Mouse (Mus musculus) CH12.LX (cell line): Measurements from ENCODE around the gene Tcf21.

ENCODE experiments used
- CTCF ChIP-seq, 2 experiments: IDR thresholded peaks in 1 of 2; conservative IDR thresholded peaks in 1 of 2; 2 replicates each; pipeline ENCODE4 v1.5.1; 2011 to 2012; ENCODE audit warnings: low read depth in 2 of 2, low read length in 2 of 2, improper control_type of control experiment in 1 of 2, inconsistent platforms in 1 of 2, mild to moderate bottlenecking in 1 of 2, moderate library complexity in 1 of 2
- EP300 ChIP-seq: IDR thresholded peaks from 2 replicates; pipeline ENCODE4 v1.6.1; 2011; ENCODE audit warnings: low read length, improper control_type of control experiment
- ETS1 ChIP-seq: conservative IDR thresholded peaks from 2 replicates; pipeline ENCODE4 v1.6.1; 2012; ENCODE audit warnings: low read depth, mild to moderate bottlenecking, inconsistent platforms, low read length, improper control_type of control experiment, moderate library complexity
- HCFC1 ChIP-seq: IDR thresholded peaks from 2 replicates; pipeline ENCODE4 v1.6.1; 2012; ENCODE audit warnings: low read depth, mild to moderate bottlenecking, inconsistent platforms, low read length, improper control_type of control experiment
- KAT2A ChIP-seq: IDR thresholded peaks from 2 replicates; pipeline ENCODE4 v1.6.1; 2012; ENCODE audit warnings: low read length, improper control_type of control experiment, inconsistent platforms; ENCODE audit not compliant: insufficient replicate concordance
- MAZ ChIP-seq: IDR thresholded peaks from 2 replicates; pipeline ENCODE4 v1.6.1; 2012; ENCODE audit warnings: low read depth, mild to moderate bottlenecking, inconsistent platforms, low read length, improper control_type of control experiment, moderate library complexity
- MXI1 ChIP-seq: IDR thresholded peaks from 2 replicates; pipeline ENCODE4 v1.6.1; 2011; ENCODE audit warnings: mild to moderate bottlenecking, low read depth, low read length, improper control_type of control experiment
- USF1 ChIP-seq: IDR thresholded peaks from 2 replicates; pipeline ENCODE4 v1.6.1; 2014; ENCODE audit warnings: low read depth, mild to moderate bottlenecking, inconsistent platforms, low read length, improper control_type of control experiment
- ZMIZ1 ChIP-seq: IDR thresholded peaks from 2 replicates; pipeline ENCODE4 v1.6.1; 2012; ENCODE audit warnings: low read depth, mild to moderate bottlenecking, inconsistent platforms, low read length, improper control_type of control experiment

GRCm38 (mm10) chr10:22814771-22815170, 5.2 kb downstream of the Tcf21 start:
- TF ChIP-seq MAZ (no peak), CTCF (conservative IDR thresholded peaks at IDR 0.05 in 1 of 2, IDR thresholded peaks at IDR 0.05 in 1 of 2; ENCODE audit: low read depth in 2 of 2, low read length in 2 of 2) (no peak), EP300 (no peak), ETS1 (no peak), KAT2A (no peak), MXI1 (no peak), USF1 (no peak), HCFC1 (no peak), ZMIZ1 (no peak)
